Mouse (Mus musculus) neural tube, embryonic 11.5 days (tissue): ENCODE measurements around the gene Tuba1c. TPM values are rescaled to one million over a fixed set of nuclear protein-coding genes. Genes with fewer than 3 reads are reported as not detected.

Source experiments
- ATAC-seq: fragments of 200-750 bp; cut with Nextera tagmentation; 2 replicates; pipeline ENCODE4 v1.8.0; 2017; ENCODE audit warnings: moderate number of reproducible peaks, mild to moderate bottlenecking, moderate TSS enrichment, moderate library complexity; ENCODE audit not compliant: insufficient read depth, low FRiP score, low TSS enrichment
- DNase-seq: peaks from one replicate; pipeline ENCODE4 v3.0.0-alpha.2; 2015; ENCODE audit warnings: low spot score
- H3K27ac ChIP-seq: fragments of 300-500 bp; sonication (generic); 2 replicates; pipeline ENCODE4 v1.5.1; 2014; ENCODE audit warnings: low read depth, mild to moderate bottlenecking, low read length
- H3K27me3 ChIP-seq: fragments of 300-500 bp; sonication (generic); 2 replicates; pipeline ENCODE4 v1.6.1; 2014; ENCODE audit warnings: mild to moderate bottlenecking, low read length, mixed read lengths; ENCODE audit not compliant: control insufficient read depth, insufficient read depth
- H3K36me3 ChIP-seq: fragments of 300-500 bp; sonication (generic); 2 replicates; pipeline ENCODE4 v1.6.1; 2014; ENCODE audit warnings: mild to moderate bottlenecking, low read length, moderate library complexity, mixed read lengths; ENCODE audit not compliant: control insufficient read depth, insufficient read depth
- H3K4me1 ChIP-seq: fragments of 300-500 bp; sonication (generic); 2 replicates; pipeline ENCODE4 v1.6.1; 2014; ENCODE audit warnings: low read length, mixed read lengths; ENCODE audit not compliant: control insufficient read depth, insufficient read depth
- H3K4me2 ChIP-seq: fragments of 300-500 bp; sonication (generic); 2 replicates; pipeline ENCODE4 v1.6.1; 2014; ENCODE audit warnings: low read depth, mild to moderate bottlenecking, moderate library complexity
- H3K4me3 ChIP-seq: fragments of 300-500 bp; sonication (generic); 2 replicates; pipeline ENCODE4 v1.5.1; 2014; ENCODE audit warnings: low read depth, low read length
- H3K9ac ChIP-seq: fragments of 300-500 bp; sonication (generic); 2 replicates; pipeline ENCODE4 v1.6.1; 2014; ENCODE audit warnings: mild to moderate bottlenecking, low read length
- H3K9me3 ChIP-seq: fragments of 300-500 bp; sonication (generic); 2 replicates; pipeline ENCODE4 v1.6.1; 2016; ENCODE audit warnings: low read length; ENCODE audit not compliant: control insufficient read depth
- WGBS: fragments of 180-500 bp; shearing (Covaris S2); extraction: QIAGEN DNeasy Blood & Tissue Kit; methylation state at CpG from one replicate; pipeline ENCODE4 v1.1.7; 2014; 5-methylcytosine and 5-hydroxymethylcytosine counted together
- polyA plus RNA-seq: library from polyadenylated mRNA; unstranded; fragments of >200 nt; fragmentation: Nextera tagmentation; extraction: Ambion mirVana; gene quantifications from 2 replicates; pipeline ENCODE4 v1.2.1, GENCODE M21; 2014

Gene Tuba1c
- polyA plus RNA-seq, 1 experiment from 2014 or later = 109 TPM

- H3K4me3 ChIP-seq = no peak overlapping the region
- H3K36me3 ChIP-seq = peaks cover 10% of the 10 kb centered on the region
- 77% methylated on average over 15 of the region's 15 CpGs for WGBS
- no peak overlapping the region for H3K4me2 ChIP-seq
- ATAC-seq = no peak
- no peak overlapping the region for H3K27ac ChIP-seq
- no peak for DNase-seq
- H3K27me3 ChIP-seq = no peaks in the 10 kb centered on the region
- H3K4me1 ChIP-seq = peaks cover 11% of the 10 kb centered on the region
- no peaks in the 10 kb centered on the region for H3K9me3 ChIP-seq
- no peak overlapping the region for H3K9ac ChIP-seq
These were observed 48.7 kb downstream of the Tuba1c start for GRCm38 (mm10) chr15:99078181-99078910.

- no peak for ATAC-seq
- H3K36me3 ChIP-seq = peaks cover 11% of the 10 kb centered on the region
These were observed 50.1 kb downstream of the Tuba1c start for GRCm38 (mm10) chr15:99079804-99080203.

GRCm38 (mm10) chr15:99082322-99082721 lies 52.6 kb downstream of the Tuba1c start:
- H3K36me3 ChIP-seq = peaks cover 11% of the 10 kb centered on the region
- H3K4me2 ChIP-seq = no peak overlapping the region
- ATAC-seq = no peak
- no peak overlapping the region for H3K9ac ChIP-seq
- WGBS = 95% methylated on average over 12 of the region's 12 CpGs
- H3K27me3 ChIP-seq = peaks cover 27% of the 10 kb centered on the region
- no peaks in the 10 kb centered on the region for H3K4me1 ChIP-seq
- H3K27ac ChIP-seq = no peak overlapping the region
- no peak overlapping the region for H3K4me3 ChIP-seq
- no peak for DNase-seq
- no peaks in the 10 kb centered on the region for H3K9me3 ChIP-seq

More at GRCm38 (mm10) chr15:99079804-99080203, 50.1 kb downstream of the Tuba1c start:
- Histone ChIP-seq H3K9ac (no peak overlapping the region), H3K27me3 (peaks cover 4% of the 10 kb centered on the region; the same call in 1 of the 2 replicates), H3K27ac (no peak overlapping the region), H3K4me2 (no peak overlapping the region), H3K9me3 (no peaks in the 10 kb centered on the region), H3K4me3 (no peak overlapping the region), H3K4me1 (peaks cover 6% of the 10 kb centered on the region)
- 85% methylated on average over 3 of the region's 3 CpGs for WGBS
- DNase-seq = no peak

GRCm38 (mm10) chr15:99082840-99083239 lies 53.1 kb downstream of the Tuba1c start:
- H3K4me1 ChIP-seq = no peaks in the 10 kb centered on the region
- no peak overlapping the region for H3K9ac ChIP-seq
- H3K4me2 ChIP-seq = no peak overlapping the region
- no peaks in the 10 kb centered on the region for H3K9me3 ChIP-seq
- peaks cover 11% of the 10 kb centered on the region for H3K36me3 ChIP-seq
- 90% methylated on average over 16 of the region's 16 CpGs for WGBS
- ATAC-seq (no peak), DNase-seq (no peak)
- no peak overlapping the region for H3K27ac ChIP-seq
- peaks cover 32% of the 10 kb centered on the region for H3K27me3 ChIP-seq
- no peak overlapping the region for H3K4me3 ChIP-seq

- peaks cover 36% of the 10 kb centered on the region for H3K27me3 ChIP-seq
- 64% methylated on average over 9 of the region's 9 CpGs for WGBS
- no peaks in the 10 kb centered on the region for H3K4me1 ChIP-seq
- ATAC-seq = no peak
- no peaks in the 10 kb centered on the region for H3K9me3 ChIP-seq
- H3K4me2 ChIP-seq = no peak overlapping the region
- no peak overlapping the region for H3K9ac ChIP-seq
- no peak overlapping the region for H3K4me3 ChIP-seq
- H3K36me3 ChIP-seq = peaks cover 11% of the 10 kb centered on the region
- DNase-seq = peak; percentile 62
- H3K27ac ChIP-seq = no peak overlapping the region
These were observed 53.6 kb downstream of the Tuba1c start for GRCm38 (mm10) chr15:99083258-99083657.

- no peak for DNase-seq
- whole genome bisulfite sequencing = 8% methylated on average over 11 of the region's 11 CpGs
- H3K9ac ChIP-seq = no peak overlapping the region
- no peak overlapping the region for H3K4me3 ChIP-seq
- H3K36me3 ChIP-seq = peaks cover 11% of the 10 kb centered on the region
- H3K4me1 ChIP-seq = peaks cover 3% of the 10 kb centered on the region; the same call in 1 of the 2 replicates
- no peak for ATAC-seq
- peaks cover 44% of the 10 kb centered on the region for H3K27me3 ChIP-seq
- no peak overlapping the region for H3K27ac ChIP-seq
- H3K4me2 ChIP-seq = peak overlapping the region; percentile 4; the same call in 1 of the 2 replicates
- H3K9me3 ChIP-seq = no peaks in the 10 kb centered on the region
These were observed 54.3 kb downstream of the Tuba1c start for GRCm38 (mm10) chr15:99083867-99084557.

GRCm38 (mm10) chr15:99084618-99085017 lies 54.9 kb downstream of the Tuba1c start:
- no peak overlapping the region for H3K4me3 ChIP-seq
- WGBS = 8% methylated on average over 19 of the region's 19 CpGs
- no peak overlapping the region for H3K9ac ChIP-seq
- peaks cover 11% of the 10 kb centered on the region for H3K36me3 ChIP-seq
- no peak overlapping the region for H3K27ac ChIP-seq
- ATAC-seq (no peak), DNase-seq (no peak)
- H3K4me2 ChIP-seq = peak overlapping the region; percentile 4; the same call in 1 of the 2 replicates
- H3K9me3 ChIP-seq = no peaks in the 10 kb centered on the region
- peaks cover 50% of the 10 kb centered on the region for H3K27me3 ChIP-seq
- peaks cover 3% of the 10 kb centered on the region; the same call in 1 of the 2 replicates for H3K4me1 ChIP-seq

- Histone ChIP-seq H3K36me3 (peaks cover 11% of the 10 kb centered on the region), H3K27ac (no peak overlapping the region), H3K4me2 (no peak overlapping the region), H3K9me3 (no peaks in the 10 kb centered on the region), H3K9ac (no peak overlapping the region), H3K4me3 (no peak overlapping the region), H3K27me3 (peaks cover 61% of the 10 kb centered on the region), H3K4me1 (peaks cover 8% of the 10 kb centered on the region)
- WGBS = 71% methylated on average over 4 of the region's 4 CpGs
- DNase-seq (no peak), ATAC-seq (no peak)
These were observed 56.3 kb downstream of the Tuba1c start for GRCm38 (mm10) chr15:99085997-99086396.
